Mouse (Mus musculus) C3H10T1/2 (cell line): ENCODE measurements around the gene Fam69a. TPM values are rescaled to one million over a fixed set of nuclear protein-coding genes. Genes with fewer than 3 reads are reported as not detected.

ENCODE experiments used
- polyA plus RNA-seq, 2 experiments: library from polyadenylated mRNA; unstranded; fragments of >200 nt; fragmentation: generic; extraction: Trizol; gene quantifications; one replicate each; pipeline ENCODE4 v1.2.1; 2012; ENCODE audit warnings: missing spikeins in 2 of 2

Fam69a gene
- polyA plus RNA-seq = 1 to 10 TPM in 1 of 2 experiments, under 1 TPM in 1; 0.75 to 5.2 TPM

GRCm38 (mm10) chr5:107986967-107987834 is at the start of gene Fam69a:
Fam69a (minus strand) TSS chr5:107987085.

GRCm38 (mm10) chr5:107900206-107901013 is 86.5 kb downstream of the Fam69a start, which contains the start of gene Rpl5:
Rpl5 (plus strand) TSS chr5:107900502.

DNA sequence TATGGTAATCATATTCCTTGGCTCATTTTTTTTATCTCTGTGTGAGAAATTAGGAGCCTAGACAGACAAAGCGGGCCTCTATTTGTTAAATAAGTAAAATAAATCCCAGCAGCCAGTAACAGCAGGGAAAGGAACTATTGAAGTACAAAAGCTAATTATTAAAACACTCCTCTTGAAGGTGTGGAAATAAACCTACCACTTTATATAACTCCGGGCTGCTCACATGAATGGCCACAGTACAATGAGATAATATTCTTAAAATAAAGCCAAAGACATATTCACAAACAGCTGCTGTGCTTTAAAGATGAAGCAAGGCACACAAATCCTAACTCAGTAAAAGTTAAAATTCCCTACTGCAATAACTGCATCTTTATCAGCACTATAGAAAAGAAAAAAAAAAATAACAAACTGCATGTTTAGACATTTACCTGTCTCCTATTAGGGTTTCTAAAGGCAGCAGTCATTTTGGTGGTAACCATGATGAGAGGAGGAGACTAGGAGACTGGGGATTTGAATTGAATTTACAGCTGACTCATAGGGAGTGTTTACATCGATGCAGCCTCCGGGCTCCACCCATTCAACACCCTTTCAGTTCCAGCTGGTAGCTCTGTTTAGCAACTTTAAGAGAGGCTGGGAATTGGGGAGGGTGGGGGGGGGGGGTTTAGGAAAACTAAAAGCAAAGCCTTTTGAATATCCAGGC is 112.2 kb downstream of the Fam69a start, which contains the start of gene Evi5:
Gene Evi5, minus strand, starts transcription at position 547 of the 700 bp plus-strand sequence.

Other genes with a start within 250 kb of the Fam69a start
- gene Ube2d2b, start 157.0 kb downstream of the Fam69a start, polyA plus RNA-seq = not detected
- 1 to 10 TPM; 1.0 to 6.1 TPM for gene Evi5, start 112.0 kb downstream of the Fam69a start, polyA plus RNA-seq
- 10 to 100 TPM; 55.2 to 76.5 TPM for gene Rpl5, start 86.6 kb downstream of the Fam69a start, polyA plus RNA-seq
- 1 to 10 TPM; 1.5 to 3.1 TPM for gene Mtf2, start 78.6 kb upstream of the Fam69a start, polyA plus RNA-seq
- gene Tmed5, start 145.5 kb upstream of the Fam69a start, polyA plus RNA-seq = 1 to 10 TPM; 2.0 to 4.9 TPM
- gene Ccdc18, start 145.8 kb upstream of the Fam69a start, polyA plus RNA-seq = under 1 TPM; 0.13 to 0.77 TPM